Mouse (Mus musculus): ENCODE results near the gene Opn1sw.

Gene Opn1sw

DNA sequence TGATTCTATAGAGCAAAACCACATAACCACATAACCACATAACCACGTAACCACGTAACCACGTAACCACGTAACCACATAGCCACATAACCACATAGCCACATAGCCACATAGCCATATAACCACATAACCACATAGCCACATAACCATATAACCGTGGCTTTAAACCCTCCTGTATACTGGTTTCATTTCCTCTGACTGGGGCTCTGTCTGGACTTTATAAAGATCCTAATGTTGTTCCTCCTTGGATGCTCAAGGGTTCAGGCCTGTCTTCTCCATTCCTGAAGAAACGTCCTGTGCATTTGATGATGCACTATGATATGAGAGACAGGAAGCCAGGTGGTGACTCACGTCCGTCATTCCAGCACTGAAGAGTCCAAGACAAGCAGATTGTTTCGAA is 61.3 kb downstream of the Opn1sw start:
- DNase-seq, result no peak

All from cerebellum, adult 11-12 months (tissue).